Mouse (Mus musculus): ENCODE measurements at regions not wholly inside any gene's neighbourhood (a gene's known extent, or its start where the extent isn't known, plus 50 kb on each side); places are given as distances from the start of the nearest gene placed in this dataset.

GRCm38 (mm10) chr4:153284209-153284608, 198.4 kb downstream of the Ajap1 start:
- WGBS = 88% methylated on average over 5 of the region's 5 CpGs
- H3K4me1 ChIP-seq (replicated peaks) = no peaks in the 10 kb centered on the region
- H3K4me2 ChIP-seq (replicated peaks) = no peak overlapping the region
- H3K9me3 ChIP-seq = no peaks in the 10 kb centered on the region
- no peak overlapping the region for H3K9ac ChIP-seq
- H3K27me3 ChIP-seq (replicated peaks) = no peaks in the 10 kb centered on the region
- no peak overlapping the region for H3K27ac ChIP-seq
- no peak overlapping the region for H3K4me3 ChIP-seq (replicated peaks)
- no peak for ATAC-seq
- no peaks in the 10 kb centered on the region for H3K36me3 ChIP-seq

- no peak overlapping the region for H3K4me2 ChIP-seq (replicated peaks)
- H3K4me3 ChIP-seq (replicated peaks) = no peak overlapping the region
- H3K27ac ChIP-seq = no peak overlapping the region
- no peak for ATAC-seq
- no peaks in the 10 kb centered on the region for H3K9me3 ChIP-seq
- no peak overlapping the region for H3K9ac ChIP-seq
- no peaks in the 10 kb centered on the region for H3K36me3 ChIP-seq
- H3K27me3 ChIP-seq (replicated peaks) = no peaks in the 10 kb centered on the region
- no peaks in the 10 kb centered on the region for H3K4me1 ChIP-seq (replicated peaks)
- WGBS = 46% methylated on average over 5 of the region's 5 CpGs
These were observed 206.0 kb downstream of the Ajap1 start for GRCm38 (mm10) chr4:153276571-153276970.

GRCm38 (mm10) chr4:153271376-153271775, 211.2 kb downstream of the Ajap1 start:
- Histone ChIP-seq H3K9ac (no peak overlapping the region), H3K27ac (no peak overlapping the region), H3K27me3 (replicated peaks) (no peaks in the 10 kb centered on the region), H3K4me1 (replicated peaks) (no peaks in the 10 kb centered on the region), H3K9me3 (no peaks in the 10 kb centered on the region), H3K36me3 (no peaks in the 10 kb centered on the region), H3K4me2 (replicated peaks) (no peak overlapping the region), H3K4me3 (replicated peaks) (no peak overlapping the region)
- ATAC-seq = no peak
- 68% methylated on average over 5 of the region's 5 CpGs for WGBS

GRCm38 (mm10) chr4:153263216-153263805, 219.3 kb downstream of the Ajap1 start:
- no peaks in the 10 kb centered on the region for H3K4me1 ChIP-seq (replicated peaks)
- no peak overlapping the region for H3K9ac ChIP-seq
- no peak for ATAC-seq
- no peak overlapping the region for H3K27ac ChIP-seq
- no peaks in the 10 kb centered on the region for H3K27me3 ChIP-seq (replicated peaks)
- no peaks in the 10 kb centered on the region for H3K36me3 ChIP-seq
- H3K4me2 ChIP-seq (replicated peaks) = no peak overlapping the region
- H3K4me3 ChIP-seq (replicated peaks) = no peak overlapping the region
- no peaks in the 10 kb centered on the region for H3K9me3 ChIP-seq
- 46% methylated on average over 15 of the region's 15 CpGs for WGBS

- Histone ChIP-seq H3K4me2 (replicated peaks) (no peak overlapping the region), H3K36me3 (no peaks in the 10 kb centered on the region), H3K9ac (no peak overlapping the region), H3K9me3 (no peaks in the 10 kb centered on the region), H3K4me1 (replicated peaks) (no peaks in the 10 kb centered on the region), H3K4me3 (replicated peaks) (no peak overlapping the region), H3K27ac (no peak overlapping the region), H3K27me3 (replicated peaks) (no peaks in the 10 kb centered on the region)
- ATAC-seq = no peak
- 63% methylated on average over 14 of the region's 14 CpGs for WGBS
These were observed 221.6 kb downstream of the Ajap1 start for GRCm38 (mm10) chr4:153260941-153261557.

- H3K36me3 ChIP-seq = no peaks in the 10 kb centered on the region
- no peak for ATAC-seq
- no peak overlapping the region for H3K9ac ChIP-seq
- H3K4me2 ChIP-seq (replicated peaks) = no peak overlapping the region
- H3K4me3 ChIP-seq (replicated peaks) = no peak overlapping the region
- H3K27ac ChIP-seq = no peak overlapping the region
- no peaks in the 10 kb centered on the region for H3K27me3 ChIP-seq (replicated peaks)
- no peaks in the 10 kb centered on the region for H3K4me1 ChIP-seq (replicated peaks)
- WGBS = 46% methylated on average over 3 of the region's 3 CpGs
- no peaks in the 10 kb centered on the region for H3K9me3 ChIP-seq
These were observed 230.7 kb downstream of the Ajap1 start for GRCm38 (mm10) chr4:153251943-153252342.

GRCm38 (mm10) chr4:153251311-153251710, 231.3 kb downstream of the Ajap1 start:
- Histone ChIP-seq H3K4me1 (replicated peaks) (no peaks in the 10 kb centered on the region), H3K4me3 (replicated peaks) (no peak overlapping the region), H3K27me3 (replicated peaks) (no peaks in the 10 kb centered on the region), H3K9ac (no peak overlapping the region), H3K4me2 (replicated peaks) (no peak overlapping the region), H3K36me3 (no peaks in the 10 kb centered on the region), H3K27ac (no peak overlapping the region), H3K9me3 (no peaks in the 10 kb centered on the region)
- no peak for ATAC-seq
- WGBS = 58% methylated on average over 8 of the region's 8 CpGs

- Histone ChIP-seq H3K36me3 (no peaks in the 10 kb centered on the region), H3K27me3 (replicated peaks) (no peaks in the 10 kb centered on the region), H3K4me1 (replicated peaks) (0 out of 2 replicates have a peak, but pooled peaks cover 4% of the 10 kb centered on the region), H3K27ac (no peak overlapping the region), H3K9me3 (no peaks in the 10 kb centered on the region), H3K4me2 (replicated peaks) (peak overlapping the region; percentile 17; the same call in 1 of the 2 replicates), H3K4me3 (replicated peaks) (no peak overlapping the region), H3K9ac (no peak overlapping the region)
- ATAC-seq = no peak
- 15% methylated on average over 12 of the region's 12 CpGs for WGBS
These were observed 245.9 kb downstream of the Ajap1 start for GRCm38 (mm10) chr4:153236680-153237079.

- Histone ChIP-seq H3K27me3 (replicated peaks) (no peaks in the 10 kb centered on the region), H3K27ac (no peak overlapping the region), H3K9me3 (no peaks in the 10 kb centered on the region), H3K4me1 (replicated peaks) (peaks cover 4% of the 10 kb centered on the region; the same call in 1 of the 2 replicates), H3K9ac (no peak overlapping the region), H3K4me3 (replicated peaks) (no peak overlapping the region), H3K36me3 (no peaks in the 10 kb centered on the region), H3K4me2 (replicated peaks) (no peak overlapping the region)
- no peak for ATAC-seq
- WGBS = 66% methylated on average over 5 of the region's 5 CpGs
These were observed 248.8 kb downstream of the Ajap1 start for GRCm38 (mm10) chr4:153233762-153234161.

GRCm38 (mm10) chr4:153229221-153229620, 253.4 kb downstream of the Ajap1 start:
- Histone ChIP-seq H3K4me3 (replicated peaks) (no peak overlapping the region), H3K27me3 (replicated peaks) (no peaks in the 10 kb centered on the region), H3K4me1 (replicated peaks) (peaks cover 9% of the 10 kb centered on the region), H3K4me2 (replicated peaks) (no peak overlapping the region), H3K9ac (no peak overlapping the region), H3K9me3 (no peaks in the 10 kb centered on the region), H3K27ac (no peak overlapping the region), H3K36me3 (no peaks in the 10 kb centered on the region)
- 59% methylated on average over 5 of the region's 5 CpGs for WGBS
- no peak for ATAC-seq

GRCm38 (mm10) chr4:153227680-153228420, 254.8 kb downstream of the Ajap1 start:
- peak overlapping the region; percentile 22; the same call in 1 of the 2 replicates for H3K4me2 ChIP-seq (replicated peaks)
- H3K36me3 ChIP-seq = no peaks in the 10 kb centered on the region
- no peaks in the 10 kb centered on the region for H3K27me3 ChIP-seq (replicated peaks)
- H3K9ac ChIP-seq = no peak overlapping the region
- H3K4me3 ChIP-seq (replicated peaks) = no peak overlapping the region
- peaks cover 9% of the 10 kb centered on the region for H3K4me1 ChIP-seq (replicated peaks)
- ATAC-seq = peak; percentile 65
- H3K27ac ChIP-seq = no peak overlapping the region
- WGBS = 46% methylated on average over 13 of the region's 13 CpGs
- no peaks in the 10 kb centered on the region for H3K9me3 ChIP-seq

- ATAC-seq = peak; percentile 75
- H3K4me3 ChIP-seq (replicated peaks) = no peak overlapping the region
- WGBS = 24% methylated on average over 6 of the region's 6 CpGs
These were observed 257.9 kb downstream of the Ajap1 start for GRCm38 (mm10) chr4:153224618-153225177.

More at GRCm38 (mm10) chr4:153224618-153225177, 257.9 kb downstream of the Ajap1 start:
- H3K36me3 ChIP-seq = no peaks in the 10 kb centered on the region
- H3K27ac ChIP-seq = peak overlapping the region; percentile 54; the same call in 1 of the 2 replicates
- no peaks in the 10 kb centered on the region for H3K27me3 ChIP-seq (replicated peaks)
- H3K9ac ChIP-seq = no peak overlapping the region
- no peaks in the 10 kb centered on the region for H3K9me3 ChIP-seq
- no peak overlapping the region for H3K4me2 ChIP-seq (replicated peaks)
- H3K4me1 ChIP-seq (replicated peaks) = peaks cover 17% of the 10 kb centered on the region

All from intestine, embryonic 15.5 days (tissue).